Mouse (Mus musculus) ES-Bruce4 (cell line): ENCODE measurements around the gene Hcar2. TPM values are rescaled to one million over a fixed set of nuclear protein-coding genes. Genes with fewer than 3 reads are reported as not detected.

Experiments
- H3K27ac ChIP-seq: 2 replicates; pipeline ENCODE4 v1.5.1; 2012; ENCODE audit warnings: low read length, inconsistent platforms; ENCODE audit not compliant: insufficient read depth
- H3K27me3 ChIP-seq: 2 replicates; pipeline ENCODE4 v1.6.1; 2012; ENCODE audit warnings: mild to moderate bottlenecking, low read length, inconsistent platforms; ENCODE audit not compliant: control insufficient read depth, poor library complexity, insufficient read depth, severe bottlenecking
- H3K36me3 ChIP-seq: 2 replicates; pipeline ENCODE4 v1.6.1; 2012; ENCODE audit warnings: inconsistent platforms, mild to moderate bottlenecking, low read length, moderate library complexity; ENCODE audit not compliant: control insufficient read depth, poor library complexity, insufficient read depth, severe bottlenecking
- H3K4me1 ChIP-seq: one replicate; pipeline ENCODE4 v1.8.1; 2011; ENCODE audit warnings: low read length; ENCODE audit not compliant: control insufficient read depth, insufficient read depth
- H3K4me3 ChIP-seq: 2 replicates; pipeline ENCODE4 v1.5.1; 2011; ENCODE audit warnings: low read depth, mild to moderate bottlenecking, low read length
- H3K9ac ChIP-seq: 2 replicates; pipeline ENCODE4 v1.6.1; 2012; ENCODE audit warnings: low read depth, mild to moderate bottlenecking, inconsistent platforms; ENCODE audit not compliant: poor library complexity, severe bottlenecking
- H3K9me3 ChIP-seq: replicated peaks from 2 replicates; pipeline ENCODE4 v1.6.1; 2012; ENCODE audit warnings: mild to moderate bottlenecking, low read length, inconsistent platforms; ENCODE audit not compliant: control insufficient read depth, poor library complexity, insufficient read depth, severe bottlenecking
- CTCF ChIP-seq: IDR thresholded peaks from one replicate; pipeline ENCODE4 v1.8.1; 2011; ENCODE audit warnings: low read depth, low read length
- EP300 ChIP-seq: IDR thresholded peaks from 2 replicates; pipeline ENCODE4 v1.6.1; 2011; ENCODE audit warnings: low read depth, low read length; ENCODE audit not compliant: insufficient read depth
- POLR2A ChIP-seq: IDR thresholded peaks from one replicate; pipeline ENCODE4 v1.8.1; 2011; ENCODE audit warnings: low read length; ENCODE audit not compliant: insufficient read depth
- polyA plus RNA-seq: library from polyadenylated mRNA; stranded (reverse); fragments of >200 nt; gene quantifications from 2 replicates; pipeline ENCODE4 v1.2.4, GENCODE M21; 2011; ENCODE audit warnings: low read depth; ENCODE audit not compliant: missing spikeins, insufficient read depth, insufficient read length

Hcar2 gene
- polyA plus RNA-seq, 1 experiment = not detected

GRCm38 (mm10) chr5:123842221-123842934, 22.9 kb downstream of the Hcar2 start:
- Histone ChIP-seq H3K4me1 (no peaks in the 10 kb centered on the region), H3K36me3 (no peaks in the 10 kb centered on the region), H3K9me3 (no peaks in the 10 kb centered on the region), H3K27ac (no peak overlapping the region), H3K9ac (no peak overlapping the region), H3K4me3 (no peak overlapping the region), H3K27me3 (no peaks in the 10 kb centered on the region)
- TF ChIP-seq EP300 = no peak
- no peak for TF ChIP-seq POLR2A
- no peak for TF ChIP-seq CTCF

GRCm38 (mm10) chr5:123837371-123837770, 27.9 kb downstream of the Hcar2 start:
- H3K27me3 ChIP-seq = no peaks in the 10 kb centered on the region
- H3K36me3 ChIP-seq = no peaks in the 10 kb centered on the region
- no peak overlapping the region for H3K4me3 ChIP-seq
- TF ChIP-seq EP300 (no peak), CTCF (no peak), POLR2A (no peak)
- H3K4me1 ChIP-seq = no peaks in the 10 kb centered on the region
- no peak overlapping the region for H3K27ac ChIP-seq
- H3K9ac ChIP-seq = no peak overlapping the region
- H3K9me3 ChIP-seq = no peaks in the 10 kb centered on the region

- no peaks in the 10 kb centered on the region for H3K4me1 ChIP-seq
- H3K9me3 ChIP-seq = no peaks in the 10 kb centered on the region
- TF ChIP-seq EP300 (no peak), POLR2A (no peak), CTCF (no peak)
- no peak overlapping the region for H3K4me3 ChIP-seq
- no peaks in the 10 kb centered on the region for H3K36me3 ChIP-seq
- H3K27me3 ChIP-seq = no peaks in the 10 kb centered on the region
- no peak overlapping the region for H3K9ac ChIP-seq
- no peak overlapping the region for H3K27ac ChIP-seq
These were observed 30.5 kb downstream of the Hcar2 start for GRCm38 (mm10) chr5:123834836-123835235.

GRCm38 (mm10) chr5:123832309-123832708, 33.0 kb downstream of the Hcar2 start:
- H3K9me3 ChIP-seq = no peaks in the 10 kb centered on the region
- H3K27ac ChIP-seq = no peak overlapping the region
- TF ChIP-seq CTCF = no peak
- no peak for TF ChIP-seq EP300
- no peak for TF ChIP-seq POLR2A
- H3K4me1 ChIP-seq = no peaks in the 10 kb centered on the region
- no peaks in the 10 kb centered on the region for H3K36me3 ChIP-seq
- no peak overlapping the region for H3K4me3 ChIP-seq
- no peaks in the 10 kb centered on the region for H3K27me3 ChIP-seq
- no peak overlapping the region for H3K9ac ChIP-seq

GRCm38 (mm10) chr5:123827659-123828091, 37.6 kb downstream of the Hcar2 start:
- Histone ChIP-seq H3K9me3 (no peaks in the 10 kb centered on the region), H3K27ac (no peak overlapping the region), H3K9ac (no peak overlapping the region), H3K27me3 (no peaks in the 10 kb centered on the region), H3K4me3 (no peak overlapping the region), H3K36me3 (no peaks in the 10 kb centered on the region), H3K4me1 (no peaks in the 10 kb centered on the region)
- TF ChIP-seq EP300 (no peak), POLR2A (no peak), CTCF (no peak)

GRCm38 (mm10) chr5:123822706-123823105, 42.6 kb downstream of the Hcar2 start:
- no peak overlapping the region for H3K27ac ChIP-seq
- TF ChIP-seq EP300 (no peak), CTCF (no peak), POLR2A (no peak)
- peaks cover 23% of the 10 kb centered on the region for H3K36me3 ChIP-seq
- H3K9ac ChIP-seq = no peak overlapping the region
- no peaks in the 10 kb centered on the region for H3K9me3 ChIP-seq
- H3K27me3 ChIP-seq = no peaks in the 10 kb centered on the region
- H3K4me1 ChIP-seq = no peaks in the 10 kb centered on the region
- H3K4me3 ChIP-seq = no peak overlapping the region
